Mouse (Mus musculus) inflammation-experienced regulatory T-cells, adult 6 months (primary cell): Measurements from ENCODE around the gene Tle2. TPM values are rescaled to one million over a fixed set of nuclear protein-coding genes. Genes with fewer than 3 reads are reported as not detected.

Experiments
- ATAC-seq: one replicate; pipeline ENCODE4 v1.8.0; 2017
- polyA plus RNA-seq, 3 experiments: library from polyadenylated mRNA; unstranded; fragments of 100-300 nt; shearing (Covaris generic); gene quantifications; one replicate each; pipeline ENCODE4 v1.2.1; 2017

Gene Tle2
- polyA plus RNA-seq, 3 experiments from 2014 or later: 1.4 TPM; not detected in 1

DNA sequence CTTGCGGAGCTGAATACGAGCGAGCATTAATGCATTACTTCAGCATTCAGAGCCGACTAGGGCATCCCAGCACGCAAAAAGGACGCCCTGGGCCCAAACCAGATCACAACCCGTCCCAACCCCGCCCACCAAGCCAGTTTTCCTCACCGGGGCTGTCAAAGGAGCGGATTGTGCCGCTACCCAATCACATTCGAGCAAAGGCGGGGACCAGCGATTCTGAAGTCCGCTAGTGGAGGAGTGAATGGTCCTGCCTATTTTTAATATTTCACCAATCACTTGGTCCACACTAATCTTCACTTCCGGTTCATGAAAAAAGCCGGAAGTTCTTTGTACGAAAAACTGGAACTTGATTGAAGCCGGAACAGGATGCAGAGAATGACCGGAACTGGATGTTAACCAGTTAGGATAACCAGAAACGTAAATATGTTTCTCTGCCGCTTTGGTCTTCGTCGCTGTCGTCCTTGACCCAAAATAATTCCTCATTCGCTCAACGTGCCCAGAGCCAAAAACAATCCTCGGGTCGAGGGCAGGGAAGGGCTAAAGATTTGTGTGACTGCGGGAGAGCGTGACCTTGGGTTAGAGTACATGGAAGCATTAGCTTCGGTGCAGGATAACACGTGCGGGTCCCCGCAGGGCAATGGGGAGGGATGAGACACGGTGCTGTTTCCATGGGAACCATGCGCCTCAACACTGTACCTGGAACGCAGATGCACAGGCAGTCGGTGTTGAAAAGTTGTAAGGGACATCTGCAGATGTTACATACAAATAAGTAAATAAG lies 31.8 kb downstream of the Tle2 start, which contains the start of gene BC025920:
BC025920 (plus strand) TSS at position 297 of the 778 bp plus-strand sequence.
- ATAC-seq: peak; percentile 85

DNA sequence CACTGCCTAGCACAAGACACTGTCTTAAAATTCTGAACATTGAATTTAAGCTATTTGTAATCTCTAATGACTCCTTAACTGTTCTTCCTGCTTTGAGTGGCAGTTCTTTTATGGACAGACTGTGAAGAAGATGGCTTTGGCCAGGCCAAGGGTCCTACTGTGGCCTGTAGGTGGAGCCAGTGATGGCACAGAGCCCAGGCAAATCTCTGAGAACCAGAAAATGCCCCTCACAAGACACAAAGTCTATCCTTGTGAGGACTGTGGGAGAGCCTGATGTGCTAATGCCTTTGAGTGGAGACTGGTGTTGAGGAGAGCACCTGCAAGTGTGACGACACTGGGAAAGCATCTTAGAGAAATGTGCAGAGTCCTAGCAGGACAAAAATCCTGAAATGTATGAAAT lies 33.9 kb downstream of the Tle2 start:
- no peak for ATAC-seq

DNA sequence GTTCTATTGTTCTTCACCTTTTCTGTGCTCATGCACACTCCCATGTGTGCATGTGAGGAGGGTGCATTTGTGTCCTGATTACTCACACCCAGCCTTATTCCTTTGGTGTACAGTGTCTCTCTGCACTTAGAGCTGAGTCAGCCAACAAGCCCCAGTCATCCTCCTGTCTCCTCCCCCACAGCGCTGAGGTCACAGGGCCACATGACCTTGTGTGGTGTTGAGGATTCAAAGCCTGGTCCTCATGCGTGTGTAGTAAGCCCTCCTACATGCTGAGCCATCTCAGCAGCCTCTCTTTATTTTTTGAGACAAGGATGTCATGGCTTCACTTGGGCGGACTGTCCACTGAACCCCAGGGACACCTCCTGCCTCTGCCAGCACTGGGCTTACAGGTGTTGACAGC lies 38.4 kb downstream of the Tle2 start:
- no peak for ATAC-seq

DNA sequence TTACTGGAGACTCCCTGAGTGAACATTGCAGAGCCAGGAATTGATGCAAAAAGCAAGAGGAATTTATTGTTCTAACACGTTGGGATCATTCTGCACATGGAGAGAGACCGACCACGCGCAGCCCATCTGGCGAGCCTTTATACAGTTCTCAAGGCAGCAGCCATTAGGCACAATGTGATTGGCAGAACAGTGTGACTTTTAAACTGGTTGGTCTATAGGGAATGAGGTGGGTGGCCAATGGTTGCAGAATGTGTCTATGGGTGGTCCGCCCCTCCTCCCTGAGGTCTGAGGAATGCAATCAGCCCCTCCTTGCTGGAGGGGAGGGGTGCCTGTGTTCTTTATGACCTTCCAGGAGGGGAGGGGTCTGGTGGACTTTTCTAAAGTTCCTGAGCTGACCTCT lies 41.1 kb downstream of the Tle2 start:
- no peak for ATAC-seq

DNA sequence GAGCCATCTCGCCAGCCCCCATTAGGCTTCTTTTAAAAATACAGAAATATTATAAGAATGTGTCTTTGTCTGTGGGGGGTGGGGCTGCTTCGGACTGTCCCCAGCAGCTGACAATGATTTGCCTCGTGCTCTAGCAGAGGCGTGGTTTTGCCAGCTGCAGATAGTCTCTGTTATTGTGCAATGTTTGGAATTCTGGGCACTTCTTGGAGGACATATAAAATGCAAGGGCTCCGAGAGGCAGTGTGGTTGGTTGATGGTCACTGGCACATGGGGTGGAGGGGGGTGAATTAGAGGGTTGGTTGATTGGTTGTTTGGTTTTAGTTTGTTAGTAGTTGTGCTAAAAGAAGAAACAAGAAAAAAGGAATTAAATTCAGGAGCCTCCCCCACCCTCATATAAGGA lies 45.6 kb downstream of the Tle2 start:
- ATAC-seq: no peak

DNA sequence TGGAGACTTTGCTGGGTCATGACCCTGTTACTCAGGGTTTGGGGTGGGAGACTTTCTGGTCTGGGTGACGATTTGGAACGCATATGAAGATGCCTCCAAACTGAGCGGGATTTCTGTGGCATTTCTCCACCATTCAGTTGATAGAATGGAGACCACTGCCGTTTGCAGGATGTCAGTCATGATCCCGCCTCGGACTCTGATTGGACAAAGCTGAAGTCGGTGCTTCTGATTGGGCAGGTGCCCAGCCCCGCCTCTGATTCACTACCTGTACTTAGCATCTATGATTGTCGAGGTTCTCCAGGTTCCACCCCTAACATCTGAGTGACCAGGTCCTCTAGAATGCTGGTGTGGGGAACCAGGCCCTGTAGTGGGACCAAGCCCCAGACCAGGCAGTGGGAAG lies 46.4 kb downstream of the Tle2 start:
- ATAC-seq: no peak

DNA sequence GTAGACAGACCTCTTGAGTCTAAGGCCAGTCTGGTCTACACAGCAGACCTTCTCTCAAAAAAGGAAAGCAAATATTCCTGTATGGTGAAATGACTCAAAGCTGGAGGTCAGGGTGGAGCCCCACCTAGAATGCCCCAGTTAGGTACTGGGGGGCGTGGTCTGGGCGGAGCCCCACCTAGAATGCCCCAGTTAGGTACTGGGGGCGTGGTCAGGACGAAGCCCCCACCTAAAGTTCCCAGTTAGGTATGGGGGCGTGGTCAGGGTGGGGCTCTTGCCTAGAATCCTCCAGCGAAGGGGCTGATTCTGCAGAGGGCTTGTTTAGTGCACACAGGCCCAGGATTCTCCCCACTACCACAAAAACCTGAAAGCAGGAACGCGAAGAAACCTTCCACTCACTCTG lies 49.1 kb downstream of the Tle2 start:
- no peak for ATAC-seq

DNA sequence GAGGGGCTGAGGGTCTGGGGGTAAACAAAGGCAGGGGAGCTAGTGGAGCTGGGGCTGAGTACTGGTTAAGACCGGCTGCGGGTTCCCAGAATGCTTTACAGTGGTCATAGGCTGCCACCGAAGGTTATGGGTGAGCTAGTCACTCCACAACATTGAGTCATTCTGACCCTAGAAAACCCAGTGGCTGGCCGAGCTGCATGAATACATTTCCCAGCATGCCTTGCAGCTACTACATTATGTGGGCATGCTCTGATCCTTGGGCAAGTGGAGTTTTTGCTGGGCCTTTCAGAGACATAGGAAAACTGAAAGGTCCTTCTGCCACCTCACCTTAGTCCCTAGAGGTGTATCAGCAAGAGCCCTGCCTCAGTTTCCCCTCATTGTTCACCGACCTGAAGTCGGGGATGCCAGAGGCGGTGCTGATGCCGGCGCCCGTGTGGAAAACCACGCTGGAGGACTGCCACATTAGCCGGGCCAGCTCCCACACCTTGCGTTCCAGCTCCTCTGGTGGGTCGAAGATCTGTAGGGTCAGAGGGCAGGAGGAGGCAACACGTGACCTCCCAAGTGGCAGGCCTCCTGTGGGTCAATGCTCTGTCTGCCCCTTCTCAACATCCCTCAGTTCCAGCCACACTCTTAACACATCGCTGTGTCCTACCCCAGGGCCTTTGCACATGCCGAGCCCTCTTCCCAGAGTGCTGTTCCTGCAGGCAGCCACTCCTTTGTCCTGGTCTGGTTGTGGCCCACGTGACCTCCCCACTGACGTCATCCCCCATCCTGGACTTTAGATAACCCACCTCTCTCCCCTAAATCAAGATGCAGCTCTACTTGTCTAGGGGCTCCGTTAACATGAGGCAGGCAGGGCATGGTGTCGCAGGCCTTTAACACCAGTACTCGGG lies 52.0 kb downstream of the Tle2 start:
- no peak for ATAC-seq

DNA sequence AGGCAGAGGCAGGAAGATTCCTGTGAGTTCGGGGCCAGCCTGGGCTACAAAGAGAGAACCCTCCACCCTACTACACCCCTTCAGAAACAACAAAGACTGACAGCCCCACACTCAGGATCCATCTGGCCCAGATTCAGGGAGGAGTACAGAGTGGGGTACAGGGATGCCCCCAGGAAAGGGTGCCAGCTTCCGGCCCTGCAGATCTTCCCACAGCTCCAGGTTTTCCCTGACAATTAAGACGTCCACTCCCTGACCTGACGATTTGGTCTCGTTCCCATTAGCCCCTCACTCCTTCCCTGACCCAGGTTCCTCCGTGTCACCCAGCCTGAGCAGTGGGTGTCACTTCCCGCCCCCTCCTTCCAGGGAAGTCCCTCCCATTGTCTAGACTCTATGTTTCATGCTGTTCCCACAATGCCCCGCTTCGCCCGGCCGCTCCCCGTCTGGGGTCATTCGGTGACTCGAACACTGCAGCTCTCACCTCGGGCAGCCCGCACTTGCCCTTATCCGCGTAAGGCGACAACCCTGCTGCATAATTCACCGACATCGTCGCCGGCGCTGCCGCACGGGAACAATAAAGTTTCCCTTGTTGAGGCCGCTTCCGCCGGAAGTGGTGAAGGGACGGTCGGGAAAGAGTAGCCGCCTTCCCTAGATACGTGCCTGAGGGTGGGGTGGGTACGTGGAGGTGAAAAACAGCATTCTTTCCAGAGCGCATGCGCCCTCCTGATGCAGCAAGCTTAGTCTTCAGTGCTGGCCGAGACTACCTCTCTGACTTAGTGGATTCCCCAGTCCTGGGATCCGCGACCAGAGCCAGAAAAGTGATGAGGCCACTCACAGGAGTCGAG lies 52.9 kb downstream of the Tle2 start, which contains the start of gene Sirt6:
Sirt6 (minus strand) TSS at position 804 of the 842 bp plus-strand sequence.
- ATAC-seq: peak; percentile 96

DNA sequence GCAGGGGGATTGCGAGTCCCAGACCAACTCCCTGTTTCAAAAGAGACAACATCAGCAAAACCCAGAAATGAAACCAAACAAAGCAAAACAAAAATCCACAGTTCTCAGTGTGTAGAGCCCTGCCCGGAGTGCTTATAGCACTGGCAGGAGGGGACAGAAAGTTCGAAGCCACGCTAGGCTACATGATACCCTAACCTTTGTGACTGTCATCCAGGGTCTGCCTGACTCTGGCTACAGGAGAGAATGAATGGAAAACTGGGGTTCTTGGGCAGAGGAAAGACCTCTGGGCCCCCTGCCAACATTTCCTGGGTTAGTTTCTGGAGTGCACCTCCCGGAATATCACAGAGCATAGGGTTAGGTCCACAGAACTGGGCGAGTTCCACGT lies 53.5 kb downstream of the Tle2 start:
- ATAC-seq: peak; percentile 44

DNA sequence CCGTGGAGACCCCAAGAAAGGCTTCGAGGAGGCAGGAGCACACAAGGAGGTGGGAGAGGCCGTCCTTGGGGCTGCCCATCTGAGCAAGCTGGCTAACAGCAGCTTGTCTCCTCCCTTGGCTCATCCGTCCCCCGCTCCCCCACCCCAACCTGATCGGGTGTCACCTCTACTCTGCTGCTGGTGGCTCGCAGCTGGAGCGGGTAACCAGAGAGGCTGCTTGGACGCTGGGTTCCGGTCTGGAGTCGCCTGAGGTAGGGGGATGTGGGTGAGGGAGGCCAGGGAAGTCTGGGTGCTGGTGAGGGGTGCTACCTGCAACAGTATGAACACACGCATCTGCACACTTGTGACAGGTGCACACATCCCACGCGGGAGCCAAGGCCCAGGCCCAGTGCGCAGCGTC lies 54.0 kb downstream of the Tle2 start, which contains the start of gene Ankrd24:
Ankrd24 (plus strand) TSS at position 151 of the 400 bp plus-strand sequence.
- no peak for ATAC-seq

DNA sequence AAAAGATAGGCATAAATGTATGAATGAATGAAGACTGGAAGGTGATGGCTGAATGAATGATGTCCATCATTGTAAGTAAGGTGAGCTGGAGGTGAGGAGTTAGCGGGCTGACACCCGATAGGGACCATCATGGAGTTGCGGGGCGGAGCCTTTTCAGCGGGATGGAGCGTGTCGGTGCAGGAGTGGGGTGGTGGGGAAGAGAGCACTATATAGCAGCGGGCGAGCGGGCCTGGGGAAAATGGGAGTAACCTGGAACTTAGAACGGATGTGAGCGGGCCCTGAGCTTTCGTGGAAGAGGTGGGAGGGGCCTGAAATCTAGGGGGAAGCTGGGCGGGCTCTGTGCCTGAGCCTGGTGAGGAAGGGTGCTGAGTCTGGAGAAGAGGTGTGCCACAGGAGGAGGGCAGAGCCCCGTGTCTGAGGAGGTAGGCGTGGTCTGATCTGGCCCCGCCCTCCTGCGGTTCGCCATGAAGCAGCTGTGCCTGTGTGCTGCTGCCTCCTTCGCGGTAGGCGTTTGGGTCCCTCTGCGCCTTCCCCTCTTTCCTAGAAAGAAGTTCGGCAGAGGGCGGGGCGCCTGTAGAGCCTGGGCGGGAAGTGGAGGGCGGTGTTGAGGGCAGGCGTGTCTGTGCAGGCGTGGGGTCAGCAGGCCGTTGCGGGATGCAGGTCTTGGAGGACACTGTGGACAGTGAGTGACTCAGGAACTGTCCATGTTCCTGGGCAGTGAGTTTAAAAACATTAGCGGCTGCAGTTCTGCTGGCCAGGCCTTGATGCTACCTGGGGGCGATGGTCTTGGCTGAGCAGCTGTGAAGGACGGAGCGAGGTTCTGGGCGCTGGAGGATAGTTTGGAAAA lies 59.1 kb downstream of the Tle2 start:
- peak; percentile 91 for ATAC-seq

DNA sequence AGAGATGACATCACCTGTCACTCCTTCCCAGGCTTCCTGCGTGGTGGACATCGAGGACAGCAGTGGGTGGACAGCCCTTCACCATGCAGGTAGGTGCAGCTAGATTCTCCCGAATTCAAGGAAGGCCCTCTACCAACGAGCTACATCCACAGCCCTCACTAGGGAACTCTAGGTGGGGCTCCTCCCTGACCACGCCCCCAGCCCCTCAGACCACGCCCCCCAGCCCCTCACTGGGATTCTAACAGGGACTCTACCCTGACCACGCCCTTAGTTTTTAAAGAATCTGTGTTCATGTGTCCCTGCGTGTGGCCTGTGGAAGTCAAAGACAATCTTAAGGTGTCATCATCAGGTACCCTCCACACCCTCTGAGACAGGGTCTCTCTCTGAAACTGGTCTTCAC lies 62.0 kb downstream of the Tle2 start:
- no peak for ATAC-seq

DNA sequence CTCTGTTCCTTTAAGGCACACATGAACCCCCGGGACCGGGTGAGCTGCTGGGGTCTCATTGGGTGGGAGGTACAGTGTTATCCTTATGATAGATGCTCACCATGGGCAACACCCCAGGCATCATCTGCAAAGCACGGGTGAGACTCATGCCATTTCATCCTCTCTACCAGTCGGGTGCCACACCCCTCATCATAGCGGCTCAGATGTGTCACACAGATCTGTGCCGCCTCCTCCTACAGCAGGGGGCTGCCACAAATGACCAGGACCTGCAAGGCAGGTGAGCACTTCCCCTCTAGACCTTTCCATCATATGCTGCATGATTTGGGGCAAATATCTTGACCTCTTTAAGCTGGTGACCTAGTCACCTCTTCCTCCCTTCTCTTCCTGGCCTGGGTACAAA lies 63.7 kb downstream of the Tle2 start:
- no peak for ATAC-seq

Other genes with a start within 250 kb of the Tle2 start
- gene Tbxa2r, start 245.8 kb upstream of the Tle2 start, polyA plus RNA-seq: 10 to 100 TPM in 2 of 3 experiments, 1 to 10 TPM in 1; 10.0 to 21.7 (median 17.0) TPM
- under 1 TPM in 1 of 3 experiments, not detected in 2; 0.12 TPM for gene Gipc3, start 231.3 kb upstream of the Tle2 start, polyA plus RNA-seq
- 10 to 100 TPM; 17.1 to 20.4 (median 17.8) TPM for gene Hmg20b, start 224.1 kb upstream of the Tle2 start, polyA plus RNA-seq
- gene Mfsd12, start 217.1 kb upstream of the Tle2 start, polyA plus RNA-seq: 1 to 10 TPM; 1.6 to 2.1 (median 1.9) TPM
- 1 to 10 TPM in 1 of 3 experiments, under 1 TPM in 2; 0.26 to 1.7 (median 0.96) TPM for gene 4930404N11Rik, start 208.7 kb upstream of the Tle2 start, polyA plus RNA-seq
- 10 to 100 TPM; 10.7 to 27.1 (median 13.4) TPM for gene Fzr1, start 196.0 kb upstream of the Tle2 start, polyA plus RNA-seq
- gene Dohh, start 190.1 kb upstream of the Tle2 start, polyA plus RNA-seq: 10 to 100 TPM in 2 of 3 experiments, 1 to 10 TPM in 1; 9.2 to 17.9 (median 10.9) TPM
- 1 to 10 TPM in 2 of 3 experiments, under 1 TPM in 1; 0.60 to 1.9 (median 1.1) TPM for gene Gm48551, start 190.1 kb upstream of the Tle2 start, polyA plus RNA-seq
- 1 to 10 TPM in 1 of 3 experiments, not detected in 2; 3.1 TPM for gene Gm48552, start 185.6 kb upstream of the Tle2 start, polyA plus RNA-seq
- gene Smim24, start 181.5 kb upstream of the Tle2 start, polyA plus RNA-seq: 10 to 100 TPM in 1 of 3 experiments, 1 to 10 TPM in 2; 4.4 to 10.7 (median 9.8) TPM
- 10 to 100 TPM; 13.8 to 17.2 (median 15.0) TPM for gene Nfic, start 118.9 kb upstream of the Tle2 start, polyA plus RNA-seq
- 1 to 10 TPM; 1.1 to 1.4 (median 1.2) TPM for gene Celf5, start 91.9 kb upstream of the Tle2 start, polyA plus RNA-seq
- gene Ncln, start 78.2 kb upstream of the Tle2 start, polyA plus RNA-seq: 10 to 100 TPM; 34.3 to 41.1 (median 36.9) TPM
- gene S1pr4, start 74.4 kb upstream of the Tle2 start, polyA plus RNA-seq: 10 to 100 TPM; 49.1 to 93.2 (median 50.3) TPM
- gene Gna15, start 50.3 kb upstream of the Tle2 start, polyA plus RNA-seq: 100 to 1,000 TPM in 1 of 3 experiments, 10 to 100 TPM in 2; 23.1 to 102 (median 24.3) TPM
- gene Gna11, start 29.4 kb upstream of the Tle2 start, polyA plus RNA-seq: 10 to 100 TPM; 26.5 to 29.4 (median 28.7) TPM
- gene Aes, start 15.1 kb upstream of the Tle2 start, polyA plus RNA-seq: 100 to 1,000 TPM in 2 of 3 experiments, 10 to 100 TPM in 1; 82.5 to 118 (median 109) TPM
- gene Tle6, start 26.5 kb downstream of the Tle2 start, polyA plus RNA-seq: 1 to 10 TPM in 2 of 3 experiments, under 1 TPM in 1; 0.99 to 1.9 (median 1.7) TPM
- 1 to 10 TPM in 2 of 3 experiments, under 1 TPM in 1; 0.69 to 5.2 (median 4.1) TPM for gene BC025920, start 31.7 kb downstream of the Tle2 start, polyA plus RNA-seq
- gene Sirt6, start 53.2 kb downstream of the Tle2 start, polyA plus RNA-seq: 10 to 100 TPM; 23.3 to 26.7 (median 24.3) TPM
- gene Ankrd24, start 54.0 kb downstream of the Tle2 start, polyA plus RNA-seq: 1 to 10 TPM in 1 of 3 experiments, under 1 TPM in 2; 0.72 to 1.3 (median 0.90) TPM
- gene Gm10778, start 74.5 kb downstream of the Tle2 start, polyA plus RNA-seq: 1 to 10 TPM; 5.2 to 9.4 (median 9.1) TPM
- gene Zfp433, start 130.3 kb downstream of the Tle2 start, polyA plus RNA-seq: 10 to 100 TPM; 17.8 to 23.8 (median 18.4) TPM
- gene Gm3055, start 196.6 kb downstream of the Tle2 start, polyA plus RNA-seq: 1 to 10 TPM; 6.9 to 9.1 (median 7.6) TPM
- 1 to 10 TPM; 5.5 to 7.2 (median 6.0) TPM for gene Gm4767, start 237.6 kb downstream of the Tle2 start, polyA plus RNA-seq